Mouse (Mus musculus): ENCODE results near the gene Ube2e1.
A peak's percentile ranks its signal among the peaks of the same experiment; 100 is the strongest.

Ube2e1 gene

DNA sequence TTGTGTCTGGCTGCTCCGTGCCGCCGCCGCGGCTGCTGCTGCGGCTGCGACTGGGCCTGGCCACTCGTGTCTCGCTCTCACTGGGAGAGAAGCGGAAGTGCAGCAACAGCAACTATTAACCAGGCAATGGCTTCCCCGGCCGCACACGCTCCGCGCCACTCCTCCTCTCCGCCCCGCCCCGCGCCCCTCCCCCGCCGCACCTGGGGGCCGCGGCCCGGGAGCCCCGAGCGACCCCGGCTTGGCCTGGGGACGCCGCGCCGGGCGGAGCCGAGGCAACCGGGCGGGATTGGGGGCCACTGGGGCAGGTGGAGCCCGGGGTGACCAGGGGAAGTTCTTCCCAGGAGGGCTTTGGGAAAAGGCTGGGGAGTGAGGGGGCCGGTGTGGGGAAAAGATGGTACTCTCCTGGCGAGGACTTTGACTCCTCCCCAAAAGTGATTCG, at the start of gene Ube2e1:
Gene Ube2e1, minus strand, starts transcription at position 167 of the 439 bp plus-strand sequence.
- DNase-seq (ENCODE audit: low spot score in 2 of 2): peak; percentile 42 to 59

DNA sequence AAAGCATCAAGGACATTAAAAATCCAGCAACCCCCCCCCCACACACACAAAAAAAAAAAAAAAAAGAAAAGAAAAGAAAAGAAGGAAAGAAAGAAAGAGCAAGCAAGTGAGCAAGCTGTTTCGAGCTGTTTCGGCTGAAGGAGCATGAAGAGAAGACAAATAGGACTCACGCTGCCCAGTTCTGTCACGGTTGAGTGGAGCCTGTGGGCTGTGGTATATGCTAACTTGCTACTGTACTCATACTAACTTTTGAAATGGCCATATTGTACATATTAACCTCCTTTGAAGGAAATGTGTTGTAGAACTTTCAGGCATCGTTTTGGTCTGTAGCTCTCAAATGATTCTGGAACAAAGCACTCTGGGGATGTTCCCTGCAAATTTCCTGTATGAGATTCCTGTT, 48.2 kb upstream of the Ube2e1 start:
- no peak for DNase-seq (ENCODE audit: low spot score in 2 of 2)

DNA sequence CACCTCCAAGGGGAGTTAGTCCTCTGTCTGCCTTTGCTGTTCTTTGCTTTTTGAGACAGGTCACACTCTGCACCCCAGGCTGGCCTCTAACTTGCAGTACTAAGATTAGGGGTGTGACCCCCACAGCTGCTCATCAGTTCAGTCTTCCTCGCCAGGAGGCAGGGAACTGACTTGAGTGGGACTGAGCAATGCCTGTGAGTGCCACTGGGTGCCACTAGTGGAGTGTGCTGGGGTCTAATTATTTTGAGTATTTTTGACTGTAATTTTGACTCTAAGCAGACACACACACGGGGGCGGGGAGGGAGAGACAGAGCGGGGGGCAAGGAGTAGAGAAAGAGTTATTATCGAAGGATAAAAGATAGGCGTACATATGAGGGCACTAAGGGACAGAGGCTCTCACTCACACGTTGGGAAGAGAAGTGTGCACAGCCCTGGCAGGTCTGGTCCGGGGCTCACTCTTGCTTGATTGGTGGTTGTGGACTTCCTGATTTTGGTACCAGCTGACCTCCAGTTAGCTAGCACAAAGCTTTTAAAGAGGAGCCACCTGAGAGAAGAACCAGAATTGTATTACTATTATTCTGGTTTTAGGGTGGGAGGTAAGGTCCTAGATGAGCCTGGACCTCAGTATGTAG, 46.4 kb upstream of the Ube2e1 start:
- peak; percentile 39 to 40 for DNase-seq (ENCODE audit: low spot score in 2 of 2)

DNA sequence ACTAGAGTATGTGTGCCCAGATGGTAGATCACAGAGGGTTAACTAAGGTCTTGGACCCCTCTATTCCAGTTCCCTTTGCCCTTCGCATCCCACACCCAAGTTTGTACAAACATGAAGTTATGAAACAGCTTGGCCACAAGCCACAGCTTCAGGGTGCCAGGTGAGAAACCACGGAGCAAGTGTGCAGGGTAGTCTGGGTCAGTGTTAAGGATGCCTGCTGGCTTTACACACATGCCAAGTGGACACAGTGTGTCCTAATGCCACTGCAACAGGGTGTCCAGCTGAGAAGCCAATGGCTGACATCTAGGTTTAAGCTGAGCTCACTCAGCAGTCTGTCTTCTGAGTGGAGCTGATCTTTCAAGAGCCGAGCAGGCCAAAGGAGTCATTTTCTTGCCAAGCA, 44.5 kb upstream of the Ube2e1 start:
- DNase-seq (ENCODE audit: low spot score in 2 of 2): no peak

DNA sequence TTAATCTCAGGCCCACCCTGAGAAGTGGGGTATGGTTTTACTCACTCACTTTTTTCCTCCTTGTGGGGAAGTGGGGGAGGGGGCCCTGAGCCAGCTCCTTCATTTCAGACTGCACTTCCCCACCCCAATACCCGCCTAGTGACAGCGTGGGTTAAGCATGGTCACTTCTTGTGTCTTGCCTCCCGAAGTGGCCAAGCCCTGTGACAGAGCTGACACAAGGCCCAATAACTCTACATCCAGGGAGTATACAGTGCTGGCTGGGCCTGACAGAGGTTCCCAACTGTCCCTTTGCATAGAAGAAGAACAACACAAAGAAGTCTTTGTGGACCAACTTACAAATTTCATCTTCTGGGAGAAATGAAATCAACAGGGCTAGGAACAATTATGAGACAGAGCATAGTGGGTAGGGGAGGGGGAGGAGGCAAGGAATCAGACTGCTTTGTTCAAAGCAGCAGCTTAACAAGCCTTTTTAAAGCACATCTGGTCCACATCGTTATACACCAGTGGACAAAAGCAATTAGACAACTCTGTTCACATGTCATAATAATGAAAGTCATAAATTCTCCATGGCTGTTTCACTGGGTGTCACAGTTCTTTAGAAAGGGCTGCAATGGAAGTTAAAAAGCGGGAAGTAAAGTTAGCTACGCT, 42.2 kb upstream of the Ube2e1 start:
- no peak for DNase-seq (ENCODE audit: low spot score in 2 of 2)

DNA sequence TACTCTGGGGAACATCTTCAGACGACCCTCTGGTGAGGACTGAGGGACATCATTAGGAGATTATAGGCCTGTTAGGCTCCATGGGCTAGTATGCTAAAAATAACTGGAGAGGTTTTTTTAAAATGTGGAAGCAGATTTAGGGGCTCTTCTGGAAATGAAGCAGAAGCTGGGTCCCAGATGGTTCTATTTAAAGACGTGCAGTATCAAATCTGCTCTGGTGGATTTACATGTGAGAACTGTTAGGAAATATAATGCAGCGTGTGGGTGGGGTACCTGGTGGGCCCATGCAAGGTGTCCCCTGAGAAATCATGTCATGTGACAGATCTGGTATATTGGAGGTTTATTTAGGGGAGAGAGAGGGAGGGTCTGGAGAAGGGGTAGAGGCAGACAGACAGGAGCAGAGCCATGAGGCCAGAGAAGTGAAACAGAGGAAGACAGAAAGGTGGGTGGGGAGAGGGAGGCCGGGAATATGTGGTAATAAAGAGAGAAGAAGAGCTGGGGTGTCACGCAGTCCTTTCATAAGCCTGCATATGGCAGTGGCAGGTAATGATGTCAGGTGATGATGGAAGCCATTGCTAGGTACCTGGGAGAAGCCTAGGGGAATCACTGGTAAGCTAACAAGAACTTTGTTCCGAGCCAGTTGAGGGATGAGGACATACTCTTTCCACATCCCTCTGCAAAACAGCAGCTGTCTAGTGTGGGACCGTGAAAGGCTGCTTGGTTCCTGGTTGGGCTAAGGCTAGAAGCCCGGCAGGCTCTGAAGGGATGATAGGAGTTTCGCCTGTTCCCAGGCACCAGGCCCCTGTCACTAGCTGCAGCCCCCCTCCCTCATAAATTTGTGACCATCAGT, 41.3 kb upstream of the Ube2e1 start:
- no peak for DNase-seq (ENCODE audit: low spot score in 2 of 2)

DNA sequence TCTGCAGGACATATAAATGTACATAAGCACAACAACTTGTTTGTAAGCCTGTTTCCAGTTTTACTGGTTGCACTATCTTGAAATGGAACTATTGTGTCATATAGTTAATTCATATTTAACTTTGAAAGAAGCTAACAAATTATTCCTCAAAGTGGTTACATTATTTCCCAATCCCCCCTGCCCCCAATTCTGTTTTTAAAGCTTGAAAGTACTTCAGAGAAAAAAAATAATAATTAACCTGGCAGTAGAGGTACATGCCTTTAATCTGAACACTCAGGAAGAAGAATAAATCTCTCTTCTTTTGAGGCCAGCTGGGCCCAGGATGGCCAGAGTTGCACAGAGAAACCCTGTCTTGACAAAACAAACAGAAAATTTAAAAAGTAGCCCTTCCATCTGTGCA, 37.4 kb upstream of the Ube2e1 start:
- no peak for DNase-seq (ENCODE audit: low spot score in 2 of 2)

DNA sequence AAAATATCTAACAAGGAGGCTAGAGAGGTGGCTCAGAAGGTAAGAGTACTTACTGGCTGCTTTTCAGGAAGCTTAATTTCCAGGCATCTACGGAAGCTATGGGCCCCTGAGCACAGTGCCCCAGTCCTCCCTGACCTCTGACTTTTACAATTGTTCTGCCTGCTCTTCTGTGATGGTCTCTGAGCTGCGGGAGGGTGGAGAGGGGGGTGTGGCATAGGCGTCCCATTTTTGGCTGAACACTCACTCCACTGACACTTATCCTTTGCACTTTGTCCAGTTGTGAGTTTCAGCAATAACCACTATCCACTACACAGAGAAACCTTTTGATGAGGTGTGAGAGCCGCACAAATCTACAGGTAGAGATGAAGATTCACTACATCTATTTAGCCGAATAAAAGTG, 35.4 kb upstream of the Ube2e1 start:
- DNase-seq (ENCODE audit: low spot score in 2 of 2): no peak

DNA sequence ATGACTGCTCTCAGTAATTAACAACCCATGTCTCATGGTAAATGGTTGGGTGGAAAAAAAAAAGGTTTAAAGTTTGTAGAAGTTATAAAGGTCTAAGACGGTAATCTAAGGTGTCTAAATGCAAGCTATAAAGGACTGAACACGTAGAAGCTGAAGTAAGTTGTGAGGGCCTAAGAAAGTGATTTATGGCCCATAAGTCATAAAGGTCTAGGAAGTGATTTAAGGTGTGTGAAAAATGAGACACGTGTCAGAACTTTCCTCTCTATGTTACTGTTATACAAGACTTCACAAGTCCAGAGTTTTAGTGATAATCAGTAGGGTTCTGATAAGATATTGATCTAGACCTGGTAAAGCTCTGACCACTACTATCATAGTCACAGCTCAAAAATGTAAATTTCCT, 32.7 kb upstream of the Ube2e1 start:
- no peak for DNase-seq (ENCODE audit: low spot score in 2 of 2)

DNA sequence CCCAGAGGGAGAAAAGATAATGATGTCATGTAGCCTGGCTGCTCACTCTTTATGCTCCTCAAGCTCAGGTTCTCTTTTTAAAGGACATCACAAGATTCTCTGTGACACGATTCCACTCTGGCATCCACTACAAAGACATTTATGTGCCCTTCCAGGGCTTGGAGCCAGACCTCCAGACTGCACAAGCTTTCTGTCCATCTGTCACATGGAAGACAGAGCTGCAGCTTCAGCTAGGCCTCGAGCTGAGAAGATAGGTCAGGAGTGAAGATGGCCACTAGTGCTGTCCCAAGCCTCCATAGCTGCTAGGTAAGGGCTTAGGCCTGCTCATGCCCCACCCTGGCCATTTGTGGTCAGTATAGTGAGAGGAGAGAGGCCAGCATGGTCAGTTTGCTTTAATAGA, 24.8 kb upstream of the Ube2e1 start:
- DNase-seq (ENCODE audit: low spot score in 2 of 2): no peak

DNA sequence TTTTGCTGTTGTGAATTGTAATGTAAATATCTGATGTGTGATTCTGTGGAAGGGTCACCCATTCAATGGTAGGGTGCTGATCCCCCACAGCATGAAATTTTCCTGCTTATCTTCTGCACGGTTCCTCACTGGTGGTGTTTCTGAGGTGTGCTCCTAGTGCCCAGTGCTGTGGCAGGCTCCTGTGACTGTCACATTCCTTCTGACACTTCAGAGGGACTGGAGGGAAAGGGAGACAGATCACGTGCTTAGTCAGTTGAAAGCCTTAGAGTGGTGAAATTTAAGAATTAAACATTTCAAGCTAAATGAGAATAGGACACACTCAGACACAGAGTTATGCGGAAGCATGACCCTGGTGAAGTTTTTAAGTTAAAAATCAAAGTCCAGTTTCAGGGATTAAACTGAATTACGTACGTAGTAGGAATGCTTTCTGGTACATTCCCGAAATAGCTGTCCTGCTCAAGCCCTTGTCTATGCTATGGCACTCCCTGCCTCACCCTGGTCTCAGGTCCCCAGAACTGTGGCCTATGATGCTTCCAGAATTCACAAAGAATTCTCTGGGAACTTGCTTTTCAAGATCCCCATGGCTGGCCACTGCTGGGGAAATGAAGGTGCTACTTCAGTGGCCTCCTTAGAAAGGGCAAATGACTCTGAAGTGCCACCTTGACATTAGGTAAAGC, 24.0 kb upstream of the Ube2e1 start:
- no peak for DNase-seq (ENCODE audit: low spot score in 2 of 2)

DNA sequence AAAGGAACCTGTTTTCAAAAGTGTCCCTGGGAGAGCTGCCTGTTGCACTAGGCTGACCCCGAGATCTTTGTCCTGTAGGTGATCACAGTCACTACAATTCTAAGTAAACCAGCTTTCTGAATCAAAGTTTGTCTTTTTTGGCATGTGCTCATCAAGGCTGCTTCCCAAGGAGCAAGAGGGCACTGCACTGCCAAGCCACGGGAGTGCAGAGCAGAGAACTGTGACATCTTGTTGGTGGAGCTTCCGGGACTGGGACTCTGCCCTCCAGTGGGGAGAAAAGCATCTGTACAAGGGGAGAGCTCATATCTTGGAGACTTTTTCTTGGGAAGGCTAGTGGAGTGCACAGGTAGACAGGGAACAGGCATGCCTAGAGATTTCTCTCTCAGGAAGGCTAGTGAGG, 21.9 kb upstream of the Ube2e1 start:
- no peak for DNase-seq (ENCODE audit: low spot score in 2 of 2)

DNA sequence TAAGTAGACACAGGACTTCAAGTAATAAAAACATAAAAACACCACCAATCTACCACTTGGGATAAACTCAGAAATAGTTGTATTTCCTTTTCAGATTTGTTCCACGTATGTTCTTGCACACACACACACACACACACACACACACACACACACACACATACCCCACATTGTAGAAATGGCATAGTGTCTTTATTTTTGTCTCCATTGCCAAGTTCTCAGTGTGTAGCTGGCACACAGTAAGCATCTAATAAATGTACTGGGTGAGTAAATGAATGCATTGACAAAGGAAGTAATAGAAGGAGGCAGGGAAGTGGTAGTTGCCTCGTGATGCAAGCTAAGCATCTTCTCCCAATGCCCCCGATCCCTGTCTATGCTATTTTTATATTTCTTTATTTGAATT, 21.3 kb upstream of the Ube2e1 start:
- no peak for DNase-seq (ENCODE audit: low spot score in 2 of 2)

DNA sequence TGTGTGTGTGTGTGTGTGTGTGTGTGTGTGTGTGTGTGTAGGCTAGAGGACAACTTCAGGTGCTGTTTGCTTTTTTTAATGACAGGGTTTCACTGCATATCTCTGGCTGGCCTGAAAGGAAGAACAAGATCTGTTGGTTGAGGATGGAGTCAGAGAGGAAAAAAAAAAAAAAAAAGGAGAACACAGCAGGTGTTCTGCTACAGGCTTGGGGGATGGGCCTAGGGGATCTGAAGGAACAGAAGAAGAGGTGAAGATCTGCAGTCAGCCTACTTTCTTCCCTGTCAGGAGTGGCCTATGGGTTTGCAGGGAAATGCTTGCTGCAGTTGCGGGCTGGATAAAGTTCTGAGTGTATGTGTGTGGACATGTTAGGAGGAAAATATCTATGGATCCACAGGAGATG, 19.0 kb upstream of the Ube2e1 start:
- DNase-seq (ENCODE audit: low spot score in 2 of 2): no peak

DNA sequence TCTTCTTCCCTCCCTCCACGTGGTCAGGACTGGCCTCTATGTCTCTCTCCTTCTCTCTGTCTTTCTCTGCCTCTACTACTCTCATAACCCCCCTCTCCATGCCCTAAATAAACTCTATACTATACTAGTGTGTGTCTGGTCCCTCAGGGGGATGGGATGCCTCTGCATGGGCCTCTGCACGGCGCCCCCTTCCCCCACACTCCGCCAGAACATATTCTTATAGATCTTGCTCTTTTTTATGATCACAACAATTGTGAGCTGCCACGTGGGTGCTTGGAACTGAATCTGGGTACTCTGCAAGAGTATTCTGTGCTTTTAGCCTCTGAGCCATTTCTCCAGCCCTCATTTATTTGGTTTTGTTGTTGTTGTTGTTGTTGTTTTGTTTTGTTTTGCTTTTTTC, 18.2 kb upstream of the Ube2e1 start:
- DNase-seq (ENCODE audit: low spot score in 2 of 2): no peak

DNA sequence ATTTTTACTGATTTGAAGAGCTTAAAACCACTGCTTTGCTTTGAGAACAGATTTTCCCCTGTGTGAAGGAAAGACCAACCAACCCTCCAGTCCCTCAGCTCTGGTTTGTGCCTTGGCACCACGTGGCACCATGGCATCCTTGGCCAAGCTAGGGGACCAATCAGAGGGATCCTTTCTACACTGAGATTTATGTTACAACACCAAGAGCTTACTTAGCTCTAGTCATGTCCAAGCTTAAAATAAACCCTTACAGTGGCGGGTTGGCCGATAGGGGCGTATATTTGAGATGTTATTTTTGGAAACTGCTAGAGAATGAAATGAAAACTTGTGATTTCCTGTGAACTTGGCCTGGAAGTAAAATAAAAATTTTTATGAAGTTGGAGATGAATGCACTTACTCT, 11.9 kb upstream of the Ube2e1 start:
- no peak for DNase-seq (ENCODE audit: low spot score in 2 of 2)

DNA sequence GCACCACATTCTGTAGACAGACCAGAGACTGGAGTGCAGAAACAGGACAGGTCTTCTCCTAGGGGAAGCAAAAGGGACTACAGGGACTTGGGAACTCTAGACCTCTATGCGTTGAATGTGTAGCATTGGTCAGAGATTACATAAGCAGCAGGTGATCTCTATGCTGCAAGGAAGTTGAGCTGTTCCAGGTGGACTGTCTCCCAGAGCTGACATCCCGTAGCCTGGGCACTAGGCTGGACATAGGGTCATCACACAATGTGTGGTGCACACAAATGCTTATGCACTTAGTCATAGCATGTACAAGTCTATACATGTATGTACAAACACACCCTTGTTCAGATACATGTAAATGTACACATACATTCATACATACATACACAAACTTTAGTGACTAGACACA, 11.1 kb upstream of the Ube2e1 start:
- DNase-seq (ENCODE audit: low spot score in 2 of 2): no peak

DNA sequence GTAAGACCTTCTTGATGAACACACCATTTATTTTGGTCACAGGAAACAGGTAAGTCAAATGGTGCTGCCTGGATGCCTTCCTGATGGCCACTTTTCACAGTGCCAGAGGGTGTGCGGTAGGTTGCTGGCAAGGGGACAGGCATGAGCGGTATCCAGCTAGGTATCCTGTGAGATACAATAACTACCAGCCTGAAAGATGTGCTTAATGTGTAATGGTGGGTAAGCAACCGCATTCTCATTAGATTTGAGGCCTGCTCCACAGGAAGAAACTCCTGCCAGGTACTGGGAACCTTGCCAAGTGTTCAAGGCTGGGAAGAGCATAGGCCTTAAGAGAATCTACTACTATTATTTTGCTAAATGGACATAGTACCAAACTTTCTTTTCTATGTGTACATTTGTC, 9.4 kb upstream of the Ube2e1 start:
- no peak for DNase-seq (ENCODE audit: low spot score in 2 of 2)

DNA sequence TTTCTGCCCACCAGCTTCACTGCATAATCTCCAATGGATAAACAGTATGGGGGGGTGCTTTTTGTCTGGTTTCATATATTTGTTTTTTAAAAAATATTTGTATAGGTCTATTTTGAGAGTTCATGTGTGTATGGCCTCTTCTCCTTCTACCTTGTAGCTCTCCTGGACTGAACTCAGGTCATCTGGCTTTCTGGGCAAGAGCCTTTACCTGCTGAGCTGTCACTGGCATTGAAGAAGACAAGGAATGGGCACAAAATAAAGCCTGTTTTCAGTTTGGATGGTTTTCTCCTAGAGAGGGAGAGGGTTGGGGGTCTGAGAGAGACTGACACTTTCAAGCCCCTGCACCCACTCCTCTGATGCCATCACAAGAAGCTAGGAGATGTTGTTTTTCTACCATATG, 4.4 kb upstream of the Ube2e1 start:
- DNase-seq (ENCODE audit: low spot score in 2 of 2): no peak

DNA sequence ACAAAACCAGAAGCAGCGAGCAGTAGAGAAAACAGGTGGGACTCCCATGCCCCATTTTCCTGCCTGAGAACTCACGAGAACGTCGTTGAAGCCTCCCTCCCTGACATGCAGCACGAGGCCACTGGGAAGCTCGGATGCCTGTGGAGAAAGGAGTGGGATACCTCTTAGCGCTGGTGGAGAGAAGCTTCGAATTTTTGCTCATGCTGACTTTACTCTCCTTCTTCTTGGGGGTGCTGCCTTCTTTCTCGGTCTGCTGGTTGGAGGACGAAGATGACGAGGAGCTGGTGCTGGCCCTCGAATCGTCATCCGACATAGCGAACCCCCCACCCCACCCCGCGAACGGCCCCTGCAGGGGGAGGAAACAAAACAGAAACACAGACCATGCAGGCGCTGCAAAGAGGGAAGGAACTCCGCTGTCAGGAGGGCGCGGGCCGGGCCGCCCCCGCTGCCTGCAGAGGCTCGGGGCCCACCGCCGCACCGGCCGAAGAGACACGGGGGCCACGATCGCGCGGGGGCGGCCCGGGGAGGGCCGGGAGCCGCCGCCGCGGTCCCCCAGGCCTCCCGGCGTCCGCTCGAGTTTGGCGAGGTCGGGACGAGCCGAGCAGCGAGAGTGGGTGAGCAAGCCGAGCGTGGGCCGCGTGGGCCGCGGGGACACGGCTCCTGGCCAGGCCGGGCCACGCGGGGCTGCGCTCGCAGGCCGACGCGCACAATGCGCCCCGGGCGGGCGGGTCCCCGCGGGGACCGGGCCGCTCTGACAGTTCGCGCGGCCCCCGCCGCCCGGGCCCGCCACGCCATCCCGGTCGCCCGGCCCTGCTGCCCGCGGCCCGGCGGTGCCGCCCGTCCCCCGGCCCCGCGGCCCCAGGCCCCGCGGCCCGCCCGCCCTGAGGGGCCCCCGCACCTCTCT, 618 bp downstream of the Ube2e1 start:
- DNase-seq (ENCODE audit: low spot score in 2 of 2): peak; percentile 25 to 37

DNA sequence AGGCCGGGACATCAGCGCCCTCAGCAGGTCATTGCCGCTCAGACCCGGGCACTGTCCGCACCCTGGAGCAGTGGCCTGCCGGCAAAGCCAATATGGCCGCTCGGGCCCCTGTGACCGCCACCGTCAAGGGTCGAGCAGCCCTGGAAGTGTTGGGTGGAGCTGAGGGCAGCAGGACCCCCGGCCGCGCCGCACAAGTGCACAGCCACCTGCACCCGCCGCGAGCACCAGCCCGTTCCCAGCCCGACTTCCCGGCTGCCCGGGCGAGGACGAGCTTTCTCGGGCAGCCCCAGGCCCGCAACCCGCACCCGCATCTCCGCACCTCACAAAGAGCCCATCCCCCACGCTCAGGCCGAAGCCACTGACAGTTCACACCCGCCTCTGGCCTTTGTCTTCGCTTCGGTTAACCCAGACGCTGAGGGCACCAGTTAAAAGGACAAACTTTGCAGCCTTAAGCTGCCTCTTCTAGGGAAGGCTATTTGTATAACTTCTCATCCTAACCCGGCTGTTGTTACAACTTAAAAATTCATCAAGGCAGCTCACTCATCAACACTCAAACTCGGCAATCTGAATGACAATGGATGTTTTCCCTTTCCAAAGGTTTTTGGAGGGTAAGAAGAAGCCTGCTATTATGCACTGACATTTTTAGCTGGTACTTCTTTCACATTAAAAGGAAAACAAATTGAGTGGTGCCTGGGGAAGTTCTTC, 4.5 kb downstream of the Ube2e1 start:
- DNase-seq (ENCODE audit: low spot score in 2 of 2): no peak

Data from frontal cortex, postnatal 14 days (tissue).